Mouse (Mus musculus) kidney, embryonic 14.5 days (tissue): ENCODE data around the gene Disp1. TPM values are rescaled to one million over a fixed set of nuclear protein-coding genes. Genes with fewer than 3 reads are reported as not detected.

Source experiments
- ATAC-seq: fragments of 200-750 bp; cut with Nextera tagmentation; 2 replicates; pipeline ENCODE4 v1.8.0; 2017; ENCODE audit warnings: moderate number of reproducible peaks, mild to moderate bottlenecking, moderate TSS enrichment, moderate library complexity; ENCODE audit not compliant: low FRiP score, low TSS enrichment
- H3K27ac ChIP-seq: fragments of 300-500 bp; sonication (generic); 2 replicates; pipeline ENCODE4 v1.5.1; 2014; ENCODE audit warnings: low read depth, mild to moderate bottlenecking, low read length, moderate library complexity, mixed read lengths
- H3K27me3 ChIP-seq: fragments of 300-500 bp; sonication (generic); 2 replicates; pipeline ENCODE4 v1.6.1; 2014; ENCODE audit warnings: mild to moderate bottlenecking, low read length; ENCODE audit not compliant: control insufficient read depth, insufficient read depth
- H3K36me3 ChIP-seq: fragments of 300-500 bp; sonication (generic); 2 replicates; pipeline ENCODE4 v1.6.1; 2014; ENCODE audit warnings: low read length, mixed read lengths; ENCODE audit not compliant: control insufficient read depth, insufficient read depth
- H3K4me1 ChIP-seq: fragments of 300-500 bp; sonication (generic); 2 replicates; pipeline ENCODE4 v1.6.1; 2014; ENCODE audit warnings: low read length, mixed read lengths; ENCODE audit not compliant: control insufficient read depth, insufficient read depth
- H3K4me2 ChIP-seq: fragments of 300-500 bp; sonication (generic); replicated peaks from 2 replicates; pipeline ENCODE4 v1.6.1; 2014; ENCODE audit warnings: low read depth, mild to moderate bottlenecking, low read length
- H3K4me3 ChIP-seq: fragments of 300-500 bp; sonication (generic); 2 replicates; pipeline ENCODE4 v1.5.1; 2014; ENCODE audit warnings: mild to moderate bottlenecking, low read length
- H3K9ac ChIP-seq: fragments of 300-500 bp; sonication (generic); 2 replicates; pipeline ENCODE4 v1.6.1; 2014; ENCODE audit warnings: low read depth, mild to moderate bottlenecking, low read length, moderate library complexity
- H3K9me3 ChIP-seq: fragments of 300-500 bp; sonication (generic); 2 replicates; pipeline ENCODE4 v1.6.1; 2016; ENCODE audit warnings: low read length; ENCODE audit not compliant: control insufficient read depth
- WGBS: fragments of 180-500 bp; shearing (Covaris S2); extraction: QIAGEN DNeasy Blood & Tissue Kit; methylation state at CpG from one replicate; pipeline ENCODE4 v1.1.7; 2014; 5-methylcytosine and 5-hydroxymethylcytosine counted together
- polyA plus RNA-seq: library from polyadenylated mRNA; unstranded; fragments of >200 nt; fragmentation: Nextera tagmentation; extraction: Ambion mirVana; gene quantifications from 2 replicates; pipeline ENCODE4 v1.2.1, GENCODE M21; 2014

The Disp1 gene
- polyA plus RNA-seq, 1 experiment from 2014 or later = 16.9 TPM

DNA sequence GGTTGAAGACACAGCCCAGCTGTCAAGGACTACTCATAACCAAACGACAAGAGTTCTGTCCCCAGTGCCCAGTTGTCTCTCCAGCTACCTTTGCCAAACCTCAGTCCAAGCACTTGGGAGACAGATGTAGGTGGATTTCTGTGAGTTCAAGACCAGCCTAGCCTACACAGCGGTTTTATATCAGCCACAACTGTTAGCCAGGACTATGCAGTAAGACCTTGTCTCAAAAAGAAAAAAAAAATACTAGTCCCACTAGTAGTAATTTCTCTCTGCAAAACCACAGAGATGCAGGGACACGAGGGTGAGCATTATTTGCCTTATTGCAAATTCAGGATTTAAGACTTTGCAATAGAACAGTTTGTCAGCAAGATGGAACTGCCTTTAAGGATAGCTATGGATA, 120.0 kb downstream of the Disp1 start:
- Histone ChIP-seq H3K9ac (no peak overlapping the region), H3K4me3 (no peak overlapping the region), H3K9me3 (no peaks in the 10 kb centered on the region), H3K27ac (no peak overlapping the region), H3K36me3 (peaks cover 3% of the 10 kb centered on the region; the same call in 1 of the 2 replicates), H3K4me1 (no peaks in the 10 kb centered on the region), H3K4me2 (no peak overlapping the region), H3K27me3 (no peaks in the 10 kb centered on the region)
- WGBS = 80% methylated on average over 3 of the region's 3 CpGs
- no peak for ATAC-seq

GRCm38 (mm10) chr1:183100245-183100644, 121.1 kb downstream of the Disp1 start:
- Histone ChIP-seq H3K4me1 (no peaks in the 10 kb centered on the region), H3K4me3 (no peak overlapping the region), H3K27me3 (no peaks in the 10 kb centered on the region), H3K4me2 (no peak overlapping the region), H3K9ac (no peak overlapping the region), H3K27ac (no peak overlapping the region), H3K36me3 (peaks cover 14% of the 10 kb centered on the region; the same call in 1 of the 2 replicates), H3K9me3 (no peaks in the 10 kb centered on the region)
- no peak for ATAC-seq
- 67% methylated on average over 5 of the region's 5 CpGs for WGBS

DNA sequence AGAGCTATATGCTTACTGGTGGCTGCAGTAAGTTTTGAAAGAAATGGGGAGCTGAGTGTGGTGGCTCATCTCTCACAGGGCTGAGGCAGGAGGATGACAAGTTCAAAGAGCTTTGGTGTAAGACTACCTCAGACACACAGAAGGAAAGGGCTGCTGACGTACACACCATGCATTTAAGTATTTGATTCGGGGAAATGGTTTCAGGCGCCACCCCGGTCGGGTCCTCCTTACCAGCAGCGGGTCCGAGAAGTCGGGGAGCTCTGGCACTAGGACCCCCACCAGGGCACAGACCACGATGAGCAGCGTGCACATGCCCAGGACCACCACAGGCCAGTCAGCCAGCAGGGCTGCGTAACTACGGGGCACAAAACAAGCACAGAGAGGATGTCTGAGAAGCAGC, 121.6 kb downstream of the Disp1 start:
- Histone ChIP-seq H3K27ac (no peak overlapping the region), H3K36me3 (peaks cover 19% of the 10 kb centered on the region; the same call in 1 of the 2 replicates)

DNA sequence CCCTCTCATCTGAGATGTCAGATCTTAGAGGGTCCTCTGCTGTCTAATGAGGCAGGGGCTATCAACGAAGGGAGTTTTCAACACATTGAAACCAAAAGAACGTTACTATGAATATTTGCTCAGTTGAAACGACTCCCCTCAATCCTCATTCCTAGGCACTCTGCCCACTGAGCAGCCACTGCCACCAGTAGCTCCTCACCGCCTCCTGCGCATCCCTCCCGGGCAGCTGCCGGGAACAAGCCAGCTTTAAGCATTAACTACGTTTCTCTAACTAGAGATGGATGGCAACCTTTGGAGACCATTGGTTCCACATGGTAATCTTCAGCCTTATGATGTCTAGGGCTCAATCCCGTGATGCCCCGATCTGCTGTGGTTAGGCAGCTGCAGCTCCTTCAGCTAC, 123.7 kb downstream of the Disp1 start:
- H3K36me3 ChIP-seq = peaks cover 21% of the 10 kb centered on the region; the same call in 1 of the 2 replicates
- no peaks in the 10 kb centered on the region for H3K27me3 ChIP-seq
- no peak overlapping the region for H3K27ac ChIP-seq
- WGBS = 89% methylated on average over 10 of the region's 10 CpGs
- H3K4me3 ChIP-seq = no peak overlapping the region
- no peak overlapping the region for H3K9ac ChIP-seq
- no peak overlapping the region for H3K4me2 ChIP-seq
- no peaks in the 10 kb centered on the region for H3K9me3 ChIP-seq
- H3K4me1 ChIP-seq = no peaks in the 10 kb centered on the region
- no peak for ATAC-seq

More for the DNA sequence above, 121.6 kb downstream of the Disp1 start:
- 92% methylated on average over 12 of the region's 12 CpGs for WGBS
- Histone ChIP-seq H3K9ac (no peak overlapping the region), H3K27me3 (no peaks in the 10 kb centered on the region), H3K4me2 (no peak overlapping the region), H3K4me1 (no peaks in the 10 kb centered on the region), H3K4me3 (no peak overlapping the region), H3K9me3 (no peaks in the 10 kb centered on the region)
- no peak for ATAC-seq

DNA sequence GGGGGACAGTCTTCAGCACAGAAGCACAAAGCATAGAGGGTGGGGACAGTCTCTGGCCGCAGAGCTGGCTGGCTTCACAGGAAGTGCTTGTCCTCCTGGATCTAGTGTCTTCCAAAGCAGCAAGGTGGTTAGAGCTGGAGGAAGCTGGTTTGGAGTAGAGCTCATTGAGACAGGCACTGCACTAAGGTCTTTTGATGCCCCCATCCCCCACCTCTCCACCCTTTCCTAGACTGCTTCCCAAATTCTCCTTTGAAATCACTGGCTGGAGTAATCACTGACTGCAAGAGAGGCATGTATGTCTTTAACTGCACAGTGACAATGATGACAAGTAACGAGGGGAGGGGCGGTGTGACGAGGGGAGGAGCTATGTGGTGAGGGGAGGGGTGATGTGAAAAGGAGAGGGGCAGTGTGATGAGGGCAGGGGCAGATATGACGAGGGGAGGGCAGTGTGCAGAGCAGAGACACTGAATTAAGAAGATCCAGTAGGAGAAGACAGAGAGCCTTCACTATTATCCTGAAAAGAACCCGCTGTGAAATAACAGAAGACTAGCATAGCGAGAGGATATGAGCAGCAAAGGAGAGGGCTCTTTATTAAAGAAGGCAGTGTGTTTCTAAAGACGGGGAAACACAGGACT, 125.8 kb downstream of the Disp1 start:
- WGBS = 72% methylated on average over 8 of the region's 8 CpGs
- no peak for ATAC-seq
- H3K9me3 ChIP-seq = no peaks in the 10 kb centered on the region
- H3K36me3 ChIP-seq = peaks cover 24% of the 10 kb centered on the region; the same call in 1 of the 2 replicates
- no peaks in the 10 kb centered on the region for H3K27me3 ChIP-seq
- H3K4me1 ChIP-seq = no peaks in the 10 kb centered on the region
- no peak overlapping the region for H3K4me2 ChIP-seq
- H3K27ac ChIP-seq = no peak overlapping the region
- no peak overlapping the region for H3K9ac ChIP-seq
- H3K4me3 ChIP-seq = no peak overlapping the region

DNA sequence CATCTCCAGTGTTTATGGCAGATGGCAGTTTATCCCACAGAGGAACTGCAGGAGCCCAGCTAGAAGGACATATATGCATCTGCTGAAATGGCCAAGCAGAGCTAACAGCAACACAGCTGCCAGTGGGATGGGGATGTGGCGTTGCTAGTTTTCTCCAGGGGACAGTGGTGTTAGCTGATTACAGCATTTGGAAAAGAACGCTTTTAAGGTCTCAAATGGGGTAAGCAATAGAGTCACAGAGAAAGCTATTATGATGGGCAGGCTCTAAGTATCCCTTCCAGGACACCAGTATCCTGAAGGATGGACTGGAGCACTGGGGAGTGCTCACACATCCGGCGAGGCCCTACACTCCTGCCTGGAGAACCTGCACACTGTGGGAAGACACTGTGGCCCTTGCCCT, 129.0 kb downstream of the Disp1 start:
- Histone ChIP-seq H3K27me3 (no peaks in the 10 kb centered on the region), H3K9ac (no peak overlapping the region), H3K9me3 (no peaks in the 10 kb centered on the region), H3K27ac (no peak overlapping the region), H3K4me1 (no peaks in the 10 kb centered on the region), H3K36me3 (peaks cover 48% of the 10 kb centered on the region), H3K4me2 (no peak overlapping the region), H3K4me3 (no peak overlapping the region)
- ATAC-seq = no peak
- 89% methylated on average over 4 of the region's 4 CpGs for WGBS

DNA sequence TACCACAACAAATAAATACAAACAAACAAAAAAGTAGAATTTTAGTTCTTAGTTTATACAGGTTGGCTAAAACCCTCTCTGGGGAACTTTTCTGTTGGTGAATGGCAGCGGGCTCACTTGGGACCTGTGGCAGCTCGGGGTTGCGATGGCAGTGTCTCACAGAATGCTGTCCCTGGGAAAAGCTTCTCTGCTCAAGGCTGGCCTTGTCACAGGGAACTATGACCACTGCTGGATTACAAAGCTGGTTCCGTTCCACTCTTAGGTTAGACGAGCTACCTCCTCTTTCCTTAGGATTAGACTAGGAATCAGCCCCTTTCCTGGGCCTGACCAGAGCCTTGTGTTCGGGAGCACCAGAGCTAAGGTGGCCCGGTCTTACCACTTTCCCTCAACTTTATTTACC, 130.1 kb downstream of the Disp1 start:
- no peak overlapping the region for H3K9ac ChIP-seq
- no peak overlapping the region for H3K4me3 ChIP-seq
- no peaks in the 10 kb centered on the region for H3K9me3 ChIP-seq
- no peak for ATAC-seq
- H3K36me3 ChIP-seq = peaks cover 57% of the 10 kb centered on the region
- WGBS = 88% methylated on average over 7 of the region's 7 CpGs
- H3K4me2 ChIP-seq = no peak overlapping the region
- no peaks in the 10 kb centered on the region for H3K27me3 ChIP-seq
- no peak overlapping the region for H3K27ac ChIP-seq
- H3K4me1 ChIP-seq = no peaks in the 10 kb centered on the region

- no peak for ATAC-seq
- Histone ChIP-seq H3K27me3 (no peaks in the 10 kb centered on the region), H3K4me3 (no peak overlapping the region), H3K36me3 (peaks cover 53% of the 10 kb centered on the region), H3K9ac (no peak overlapping the region), H3K9me3 (no peaks in the 10 kb centered on the region), H3K4me1 (no peaks in the 10 kb centered on the region), H3K4me2 (no peak overlapping the region), H3K27ac (no peak overlapping the region)
- WGBS = 96% methylated on average over 23 of the region's 23 CpGs
These were observed 132.7 kb downstream of the Disp1 start for GRCm38 (mm10) chr1:183088661-183089060.

- H3K36me3 ChIP-seq = peaks cover 53% of the 10 kb centered on the region
- H3K9me3 ChIP-seq = no peaks in the 10 kb centered on the region
- H3K27ac ChIP-seq = no peak overlapping the region
- no peak for ATAC-seq
- H3K4me2 ChIP-seq = no peak overlapping the region
- 93% methylated on average over 14 of the region's 14 CpGs for WGBS
- H3K4me3 ChIP-seq = no peak overlapping the region
- H3K4me1 ChIP-seq = 0 out of 2 replicates have a peak, but pooled peaks cover 6% of the 10 kb centered on the region
- no peaks in the 10 kb centered on the region for H3K27me3 ChIP-seq
- H3K9ac ChIP-seq = no peak overlapping the region
These were observed 134.5 kb downstream of the Disp1 start for GRCm38 (mm10) chr1:183086843-183087242.
